Comparison of ENCODE assay signal across 7 mouse cellular contexts in genomic region chr10:71347964-71348636, GRCm38 (mm10). TPM values are rescaled to one million over a fixed set of nuclear protein-coding genes. Genes with fewer than 3 reads are reported as not detected.
DNase-seq lines count a peak whose midpoint lies in the region; ATAC-seq and TF ChIP-seq lines count a peak whose summit lies in the region.

No protein-coding gene starts in this region.

- peaks cover 13% of the 10 kb centered on the region for H3K36me3 ChIP-seq in C2C12 (ENCODE audit: control insufficient read depth, insufficient read depth)
- H3K36me3 ChIP-seq in G1E (replicated peaks): peaks cover 34% of the 10 kb centered on the region
- no peaks in the 10 kb centered on the region for H3K36me3 ChIP-seq in embryonic facial prominence, embryonic 12.5 days
- H3K36me3 ChIP-seq in heart, embryonic 10.5 days: 0 out of 2 replicates have a peak, but pooled peaks cover 4% of the 10 kb centered on the region
- no peaks in the 10 kb centered on the region for H3K36me3 ChIP-seq in kidney, postnatal 0 days (ENCODE audit: insufficient read depth, low read length)
- peaks cover 26% of the 10 kb centered on the region for H3K36me3 ChIP-seq in small intestine, adult 2 months (ENCODE audit: control insufficient read depth, insufficient read depth, low read length)

- H3ac ChIP-seq in C2C12 (ENCODE audit: control insufficient read depth, insufficient read length, low read depth): peak overlapping the region; percentile 92

- H3K4me3 ChIP-seq in C2C12 (ENCODE audit: insufficient read depth, poor library complexity, severe bottlenecking): peak overlapping the region; percentile 96
- peak overlapping the region; percentile 98 for H3K4me3 ChIP-seq in G1E (ENCODE audit: low read depth, low read length)
- peak overlapping the region; percentile 93 for H3K4me3 ChIP-seq in embryonic facial prominence, embryonic 12.5 days
- peak overlapping the region; percentile 95 for H3K4me3 ChIP-seq in heart, embryonic 10.5 days
- peak overlapping the region; percentile 83 for H3K4me3 ChIP-seq in kidney, postnatal 0 days (replicated peaks; ENCODE audit: low read depth, low read length)
- H3K4me3 ChIP-seq in small intestine, adult 2 months (ENCODE audit: low read depth, low read length): peak overlapping the region; percentile 77

- peaks cover 44% of the 10 kb centered on the region for H3K79me3 ChIP-seq in C2C12 (ENCODE audit: low read depth)

- no peaks in the 10 kb centered on the region for H3K9me3 ChIP-seq in G1E (replicated peaks)
- H3K9me3 ChIP-seq in embryonic facial prominence, embryonic 12.5 days: no peaks in the 10 kb centered on the region
- H3K9me3 ChIP-seq in heart, embryonic 10.5 days: no peaks in the 10 kb centered on the region
- no peaks in the 10 kb centered on the region for H3K9me3 ChIP-seq in kidney, postnatal 0 days (replicated peaks; ENCODE audit: low read length)

- under 1% methylated on average over 48 of the region's 48 CpGs for WGBS in embryonic facial prominence, embryonic 12.5 days
- WGBS in heart, embryonic 10.5 days: under 1% methylated on average over 48 of the region's 48 CpGs
- WGBS in kidney, postnatal 0 days: under 1% methylated on average over 34 of the region's 48 CpGs
- WGBS in small intestine, adult 2 months: under 1% methylated on average over 48 of the region's 48 CpGs

- H3K27me3 ChIP-seq in C2C12 (ENCODE audit: control insufficient read depth, insufficient read depth, insufficient read length) (no peaks in the 10 kb centered on the region), G1E (ENCODE audit: insufficient read depth, low read length) (no peaks in the 10 kb centered on the region)
- H3K27me3 ChIP-seq in embryonic facial prominence, embryonic 12.5 days: no peaks in the 10 kb centered on the region
- H3K27me3 ChIP-seq in heart, embryonic 10.5 days (ENCODE audit: insufficient read depth, poor library complexity, severe bottlenecking): no peaks in the 10 kb centered on the region
- H3K27me3 ChIP-seq in kidney, postnatal 0 days (ENCODE audit: insufficient read depth, low read length): no peaks in the 10 kb centered on the region
- H3K27me3 ChIP-seq in small intestine, adult 2 months (ENCODE audit: control insufficient read depth, insufficient read depth, low read length): no peaks in the 10 kb centered on the region

- H3K4me2 ChIP-seq in embryonic facial prominence, embryonic 12.5 days (replicated peaks): peak overlapping the region; percentile 97
- H3K4me2 ChIP-seq in kidney, postnatal 0 days (ENCODE audit: low read length): peak overlapping the region; percentile 93

- H3K4me1 ChIP-seq in G1E (ENCODE audit: insufficient read depth, low read depth, low read length): peaks cover 55% of the 10 kb centered on the region
- H3K4me1 ChIP-seq in embryonic facial prominence, embryonic 12.5 days: peaks cover 16% of the 10 kb centered on the region
- H3K4me1 ChIP-seq in heart, embryonic 10.5 days: peaks cover 29% of the 10 kb centered on the region
- H3K4me1 ChIP-seq in kidney, postnatal 0 days (replicated peaks; ENCODE audit: insufficient read depth, low read length): peaks cover 15% of the 10 kb centered on the region
- H3K4me1 ChIP-seq in small intestine, adult 2 months (ENCODE audit: control insufficient read depth, insufficient read depth, insufficient read length, low read length): peaks cover 15% of the 10 kb centered on the region

- H3K27ac ChIP-seq in embryonic facial prominence, embryonic 12.5 days: peak overlapping the region; percentile 78
- peak overlapping the region; percentile 92 for H3K27ac ChIP-seq in heart, embryonic 10.5 days
- peak overlapping the region; percentile 88 for H3K27ac ChIP-seq in kidney, postnatal 0 days
- peak overlapping the region; percentile 99 for H3K27ac ChIP-seq in small intestine, adult 2 months (ENCODE audit: insufficient read depth, low read depth, low read length)

- 0 out of 2 replicates have a peak, but pooled peaks have one; percentile 9 for TF ChIP-seq POLR2A in small intestine, adult 2 months (IDR thresholded peaks at IDR 0.05; ENCODE audit: low read depth, low read length)

- TF ChIP-seq CTCF in C2C12 (IDR thresholded peaks at IDR 0.05; ENCODE audit: control insufficient read depth, insufficient read depth, insufficient read length): no peak
- TF ChIP-seq CTCF in G1E (IDR thresholded peaks at IDR 0.05; ENCODE audit: low read depth, low read length): no peak
- TF ChIP-seq CTCF in kidney, postnatal 0 days (IDR thresholded peaks at IDR 0.05; ENCODE audit: low read depth): no peak
- no peak for TF ChIP-seq CTCF in small intestine, adult 2 months (IDR thresholded peaks at IDR 0.05; ENCODE audit: extremely low read depth, insufficient read length, insufficient replicate concordance, low read depth, low read length)

- DNase-seq in G1E (ENCODE audit: low spot score): peak; percentile 53
- DNase-seq in heart, embryonic 10.5 days (ENCODE audit: low spot score): peak; percentile 83
- DNase-seq in kidney, postnatal 0 days (ENCODE audit: low spot score): peak; percentile 76
- DNase-seq in lung, postnatal 14 days: peak; percentile 51

- peak overlapping the region; percentile 91 for H3K9ac ChIP-seq in embryonic facial prominence, embryonic 12.5 days
- H3K9ac ChIP-seq in kidney, postnatal 0 days (ENCODE audit: low read depth, low read length): peak overlapping the region; percentile 79

- peak; percentile 12; the same call in 1 of the 2 replicates for ATAC-seq in G1E (ENCODE audit: extremely low read depth, insufficient number of reproducible peaks, low FRiP score, poor library complexity, severe bottlenecking)
- ATAC-seq in embryonic facial prominence, embryonic 12.5 days (ENCODE audit: insufficient number of reproducible peaks, insufficient read depth, low FRiP score, low TSS enrichment): peak; percentile 44
- ATAC-seq in kidney, postnatal 0 days (replicated peaks; ENCODE audit: low FRiP score, low read depth): peak; percentile 47

- peaks cover 69% of the 10 kb centered on the region for H3K79me2 ChIP-seq in C2C12 (ENCODE audit: control insufficient read depth, insufficient read depth)

TF ChIP-seq in C2C12, 6 proteins besides CTCF, POLR2A, EP300 and RAD21:
- TF ChIP-seq CEBPB (IDR thresholded peaks at IDR 0.05; ENCODE audit: low read depth) (no peak), MYOD1 (IDR thresholded peaks at IDR 0.05; ENCODE audit: control insufficient read depth, insufficient read length, low read depth) (no peak), MYOG (IDR thresholded peaks at IDR 0.05; ENCODE audit: control insufficient read depth, extremely low read depth, insufficient read length) (no peak), FOSL1 (IDR thresholded peaks at IDR 0.05; ENCODE audit: insufficient read depth, low read length, poor library complexity, severe bottlenecking) (no peak), MAX (IDR thresholded peaks at IDR 0.05) (no peak)

RNA-seq across cellular contexts. Expression of gene Ipmk, which starts 0.5 kb away (rescaled TPM):
- polyA plus RNA-seq in C2C12 (2012; fragmentation: generic; extraction: Trizol): 9.2 TPM
- total RNA-seq in G1E (2014; fragmentation: Nextera tagmentation): 31.6 and 34.3 TPM in 2 replicates
- total RNA-seq in G1E (2017): 24.6 and 26.2 TPM in 2 replicates
- 12.8 and 19.3 TPM in 2 replicates for polyA plus RNA-seq in G1E (2012)
- polyA plus RNA-seq in embryonic facial prominence, embryonic 12.5 days (2016; fragmentation: Nextera tagmentation; extraction: Ambion mirVana): 16.1 and 16.7 TPM in 2 replicates
- 10.6 and 11.7 TPM in 2 replicates for polyA plus RNA-seq in heart, embryonic 10.5 days (2016; fragmentation: Nextera tagmentation; extraction: Ambion mirVana)
- polyA plus RNA-seq in kidney, postnatal 0 days (2015; fragmentation: Nextera tagmentation; extraction: Ambion mirVana): 16.1 and 17.5 TPM in 2 replicates
- 35.2 and 111 TPM in 2 replicates for polyA plus RNA-seq in small intestine, adult 2 months (2012; rRNA removed)

RNA-seq across cellular contexts. Expression of gene Cisd1, which starts 3.3 kb away (rescaled TPM):
- polyA plus RNA-seq in C2C12 (2012; fragmentation: generic; extraction: Trizol) (132 TPM), G1E (2012) (24.8 and 30.0 TPM in 2 replicates)
- total RNA-seq in G1E (2014; fragmentation: Nextera tagmentation) (17.7 and 22.4 TPM in 2 replicates), G1E (2017) (33.1 and 40.3 TPM in 2 replicates)
- 99.5 and 102 TPM in 2 replicates for polyA plus RNA-seq in embryonic facial prominence, embryonic 12.5 days (2016; fragmentation: Nextera tagmentation; extraction: Ambion mirVana)
- polyA plus RNA-seq in heart, embryonic 10.5 days (2016; fragmentation: Nextera tagmentation; extraction: Ambion mirVana): 127 and 162 TPM in 2 replicates
- polyA plus RNA-seq in kidney, postnatal 0 days (2015; fragmentation: Nextera tagmentation; extraction: Ambion mirVana): 300 and 305 TPM in 2 replicates
- 47.2 and 75.8 TPM in 2 replicates for polyA plus RNA-seq in small intestine, adult 2 months (2012; rRNA removed)

Comparison
In these comparisons a context has a peak if more than half of its experiments do, and no peak if none do; other contexts are left out.
1. Peak in every context shown above with its lines: DNase-seq, ATAC-seq, H3K4me3 ChIP-seq and H3K27ac ChIP-seq.